Mouse (Mus musculus): ENCODE results near the gene Sgsh.

DNA sequence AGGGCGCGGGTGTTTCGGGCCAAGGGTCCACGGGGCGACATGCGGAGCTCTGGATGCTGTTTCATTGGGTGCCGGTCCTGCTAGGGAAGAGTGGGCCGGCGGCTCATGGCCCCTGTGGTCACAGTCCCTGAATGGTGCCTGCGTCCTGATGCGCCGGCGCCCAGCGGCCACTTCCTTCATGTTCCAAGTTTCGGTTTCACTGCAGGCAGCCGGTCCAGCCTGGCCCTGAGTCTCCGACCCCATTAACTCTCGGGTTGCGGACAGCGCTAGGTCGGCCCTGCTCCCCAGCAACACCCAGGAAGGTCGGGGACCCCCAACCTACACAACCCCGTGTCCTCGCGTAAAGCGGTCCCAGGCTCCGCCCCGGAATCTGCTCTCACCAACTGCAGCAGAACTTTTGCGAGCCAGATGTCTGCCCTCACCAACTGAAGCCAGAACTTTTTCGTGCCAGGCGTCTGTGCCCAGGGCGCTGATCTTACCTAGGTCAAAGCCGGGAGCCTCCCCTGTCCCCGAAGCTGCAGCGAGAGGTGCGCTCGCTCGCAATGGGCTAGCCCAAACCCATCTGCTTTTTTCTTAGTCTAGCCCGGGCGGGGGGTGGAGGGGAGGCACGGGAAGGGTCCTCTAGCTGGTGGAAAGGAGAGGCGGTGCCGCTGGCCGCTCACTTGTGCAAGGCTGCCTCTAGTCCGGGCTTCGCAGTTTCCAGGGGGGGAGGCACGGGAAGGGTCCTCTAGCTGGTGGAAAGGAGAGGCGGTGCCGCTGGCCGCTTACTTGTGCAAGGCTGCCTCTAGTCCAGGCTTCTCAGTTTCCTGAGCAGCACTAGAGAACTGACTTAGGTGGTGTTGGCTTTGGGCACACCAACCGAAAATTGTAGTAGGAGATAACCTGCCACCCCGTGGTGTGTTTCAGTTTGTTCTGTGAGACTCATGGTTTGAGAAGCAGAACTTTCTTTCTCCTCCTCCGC lies 35.2 kb upstream of the Sgsh start:
- TF ChIP-seq CTCF (IDR thresholded peaks at IDR 0.05; ENCODE audit: low read depth, low read length) (no peak), POLR2AphosphoS5 (IDR thresholded peaks at IDR 0.05; ENCODE audit: insufficient replicate concordance, low read depth, low read length) (no peak), TAL1 (conservative IDR thresholded peaks at IDR 0.05; ENCODE audit: low read depth, low read length) (no peak), GATA1 (IDR thresholded peaks at IDR 0.05; ENCODE audit: borderline replicate concordance, low read length) (no peak), GATA2 (IDR thresholded peaks at IDR 0.05; ENCODE audit: borderline replicate concordance, low read depth, low read length) (no peak)

Measured in G1E (cell line).